Mouse (Mus musculus) heart, embryonic 12.5 days (tissue): ENCODE measurements at regions not wholly inside any gene's neighbourhood (a gene's known extent, or its start where the extent isn't known, plus 50 kb on each side); places are given as distances from the start of the nearest gene placed in this dataset.

Source experiments
- ATAC-seq: fragments of 200-750 bp; cut with Nextera tagmentation; 2 replicates; pipeline ENCODE4 v1.8.0; 2017; ENCODE audit warnings: moderate TSS enrichment, moderate library complexity; ENCODE audit not compliant: insufficient number of reproducible peaks, low FRiP score
- H3K27ac ChIP-seq: fragments of 300-500 bp; sonication (generic); 2 replicates; pipeline ENCODE4 v1.5.1; 2016; ENCODE audit warnings: mild to moderate bottlenecking, moderate library complexity; ENCODE audit not compliant: poor library complexity, severe bottlenecking
- H3K27me3 ChIP-seq: fragments of 300-500 bp; sonication (generic); replicated peaks from 2 replicates; pipeline ENCODE4 v1.6.1; 2016; ENCODE audit warnings: mild to moderate bottlenecking, moderate library complexity
- H3K36me3 ChIP-seq: fragments of 300-500 bp; sonication (generic); 2 replicates; pipeline ENCODE4 v1.6.1; 2016; ENCODE audit warnings: mild to moderate bottlenecking, moderate library complexity
- H3K4me1 ChIP-seq: fragments of 300-500 bp; sonication (generic); replicated peaks from 2 replicates; pipeline ENCODE4 v1.6.1; 2016; ENCODE audit warnings: mild to moderate bottlenecking
- H3K4me2 ChIP-seq: fragments of 300-500 bp; sonication (generic); 2 replicates; pipeline ENCODE4 v1.6.1; 2016; ENCODE audit warnings: mild to moderate bottlenecking, moderate library complexity
- H3K4me3 ChIP-seq: fragments of 300-500 bp; sonication (generic); 2 replicates; pipeline ENCODE4 v1.5.1; 2016; ENCODE audit warnings: mild to moderate bottlenecking
- H3K9ac ChIP-seq: fragments of 300-500 bp; sonication (generic); 2 replicates; pipeline ENCODE4 v1.6.1; 2016; ENCODE audit warnings: mild to moderate bottlenecking, moderate library complexity
- H3K9me3 ChIP-seq: fragments of 300-500 bp; sonication (generic); replicated peaks from 2 replicates; pipeline ENCODE4 v1.6.1; 2016; ENCODE audit warnings: mild to moderate bottlenecking, moderate library complexity
- WGBS: fragments of 180-500 bp; shearing (Covaris S2); methylation state at CpG from one replicate; pipeline ENCODE4 v1.1.7; 2016; 5-methylcytosine and 5-hydroxymethylcytosine counted together

DNA sequence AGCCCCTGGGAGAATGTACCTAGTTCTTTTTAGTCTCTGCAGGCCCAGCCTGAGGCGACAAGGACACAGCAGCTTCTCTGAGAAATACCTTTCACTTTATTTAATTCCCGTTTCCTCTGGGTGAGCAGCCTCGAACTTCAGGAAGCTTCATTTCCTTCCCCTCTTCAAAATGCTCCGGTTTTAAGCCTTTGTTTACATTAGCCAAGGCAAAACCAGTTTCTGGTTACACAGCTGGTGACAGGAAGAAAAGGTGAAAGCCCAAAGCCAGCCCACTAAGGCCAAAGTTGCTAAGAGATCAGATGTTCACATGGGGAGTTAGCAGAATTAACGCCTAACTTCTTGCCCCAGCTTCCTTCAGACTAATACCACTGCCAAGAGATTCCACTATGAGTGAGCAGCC lies 127.4 kb upstream of the Lgalsl start:
- H3K9me3 ChIP-seq, result no peaks in the 10 kb centered on the region
- peaks cover 25% of the 10 kb centered on the region for H3K4me1 ChIP-seq
- H3K27me3 ChIP-seq, result no peaks in the 10 kb centered on the region
- peak overlapping the region; percentile 48 for H3K27ac ChIP-seq
- no peak overlapping the region for H3K9ac ChIP-seq
- 5% methylated on average over 5 of the region's 5 CpGs for WGBS
- peak overlapping the region; percentile 2; the same call in 1 of the 2 replicates for H3K4me2 ChIP-seq
- no peak overlapping the region for H3K4me3 ChIP-seq
- no peaks in the 10 kb centered on the region for H3K36me3 ChIP-seq
- ATAC-seq, result peak; percentile 51; the same call in 1 of the 2 replicates

DNA sequence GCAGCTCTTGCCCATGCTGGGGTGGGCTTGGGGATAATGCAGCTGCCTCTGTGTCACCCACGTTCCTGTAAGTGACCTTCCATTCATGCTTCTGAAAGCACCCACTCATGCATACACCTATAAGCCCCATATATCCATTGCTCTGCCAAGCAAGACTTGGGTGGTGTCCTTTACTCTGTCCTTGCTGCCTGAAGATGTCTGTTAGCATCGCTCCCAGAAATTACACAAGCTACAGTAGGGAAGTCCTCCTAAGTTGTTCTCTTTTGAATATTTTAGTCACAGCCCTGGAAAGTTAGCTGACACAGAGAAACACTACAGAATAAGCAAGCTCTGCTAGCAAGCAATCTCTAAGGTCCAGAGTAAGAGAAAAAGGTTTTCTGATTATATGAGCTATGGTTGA lies 129.2 kb upstream of the Lgalsl start:
- no peak for ATAC-seq
- Histone ChIP-seq H3K4me3 (no peak overlapping the region), H3K9ac (no peak overlapping the region), H3K4me2 (no peak overlapping the region), H3K9me3 (peaks cover 7% of the 10 kb centered on the region), H3K36me3 (no peaks in the 10 kb centered on the region), H3K4me1 (peaks cover 24% of the 10 kb centered on the region), H3K27me3 (no peaks in the 10 kb centered on the region), H3K27ac (no peak overlapping the region)
- WGBS, result 80% methylated on average over 2 of the region's 2 CpGs

DNA sequence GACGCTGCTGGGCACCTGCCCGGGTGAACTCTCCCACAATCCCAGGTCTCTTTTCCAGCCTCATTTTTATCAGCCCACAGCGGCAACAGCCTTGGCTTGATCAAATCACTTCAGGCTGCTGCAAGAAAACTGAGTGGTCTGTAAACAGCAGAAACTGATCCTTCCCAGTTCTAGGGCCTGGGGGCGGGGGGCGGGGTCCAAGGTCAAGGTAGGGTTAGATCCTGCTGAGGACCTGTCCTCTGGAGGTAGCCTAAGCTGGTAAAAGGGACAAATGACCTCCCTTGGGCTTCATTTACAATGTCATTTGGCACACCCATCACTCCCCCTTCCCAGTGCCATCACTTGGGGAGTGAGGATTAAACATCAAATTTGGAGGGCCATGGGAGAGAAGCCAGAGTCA lies 129.9 kb upstream of the Lgalsl start:
- Histone ChIP-seq H3K36me3 (no peaks in the 10 kb centered on the region), H3K27me3 (no peaks in the 10 kb centered on the region), H3K4me1 (peaks cover 18% of the 10 kb centered on the region), H3K4me3 (no peak overlapping the region), H3K27ac (no peak overlapping the region), H3K9ac (no peak overlapping the region), H3K9me3 (peaks cover 7% of the 10 kb centered on the region), H3K4me2 (no peak overlapping the region)
- ATAC-seq, result no peak
- 45% methylated on average over 5 of the region's 5 CpGs for WGBS

DNA sequence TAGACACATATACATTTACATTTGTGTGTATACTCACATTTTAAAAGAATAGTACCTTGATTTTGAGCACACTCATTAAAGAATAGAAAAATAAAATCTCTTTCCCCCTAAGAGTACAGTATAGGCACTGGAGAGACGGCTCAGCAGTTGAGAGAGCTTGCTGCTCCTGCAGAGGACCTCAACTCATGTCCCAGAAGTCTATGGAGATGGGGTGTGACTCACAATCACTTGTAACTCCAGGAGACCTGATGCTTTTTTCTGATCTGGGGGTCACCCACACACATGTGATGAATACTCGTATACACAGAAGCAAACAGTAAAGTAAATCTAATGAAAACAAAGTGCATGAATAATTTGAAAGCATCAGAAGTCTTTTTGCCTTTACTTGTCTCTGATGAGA lies 129.5 kb upstream of the Peli1 start:
- no peak for ATAC-seq
- Histone ChIP-seq H3K4me2 (no peak overlapping the region), H3K4me1 (peaks cover 14% of the 10 kb centered on the region)

DNA sequence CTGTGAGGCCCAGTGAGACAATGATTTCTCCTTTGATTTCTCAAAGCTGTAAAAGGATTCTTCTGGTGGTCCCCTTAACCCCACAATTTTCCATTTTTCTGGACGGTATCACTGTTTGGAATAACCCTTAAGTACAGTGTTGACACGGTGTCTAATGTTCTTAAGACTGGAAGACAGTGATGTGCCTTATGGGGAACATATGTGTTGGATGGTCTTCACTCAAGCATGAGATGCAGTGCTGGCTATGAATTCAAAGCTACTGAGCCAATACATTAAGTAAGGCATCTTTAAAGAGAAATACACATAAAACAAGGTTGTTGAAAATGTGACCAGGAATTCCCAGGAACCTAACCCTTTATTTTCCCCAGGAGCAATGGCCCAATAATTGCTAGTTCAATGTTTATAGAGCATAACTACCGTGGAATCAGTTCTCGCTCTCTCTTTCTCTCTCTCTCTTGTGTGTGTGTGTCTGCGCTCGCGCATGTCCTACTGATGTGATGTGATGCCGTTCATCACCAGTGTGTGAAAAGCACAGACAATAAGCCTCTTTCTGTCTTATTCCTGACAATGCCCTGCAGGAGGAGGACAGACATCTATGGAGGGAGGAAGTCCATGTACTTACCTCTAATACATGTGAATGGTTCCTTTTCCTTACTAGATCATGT lies 125.4 kb upstream of the Peli1 start:
- H3K4me3 ChIP-seq, result no peak overlapping the region
- H3K9ac ChIP-seq, result no peak overlapping the region
- H3K4me1 ChIP-seq, result no peaks in the 10 kb centered on the region
- H3K9me3 ChIP-seq, result peaks cover 7% of the 10 kb centered on the region
- 86% methylated on average over 8 of the region's 8 CpGs for WGBS
- H3K27ac ChIP-seq, result no peak overlapping the region
- H3K36me3 ChIP-seq, result no peaks in the 10 kb centered on the region
- H3K4me2 ChIP-seq, result no peak overlapping the region
- H3K27me3 ChIP-seq, result no peaks in the 10 kb centered on the region
- ATAC-seq, result no peak

More for the DNA sequence above, 129.5 kb upstream of the Peli1 start:
- Histone ChIP-seq H3K4me3 (no peak overlapping the region), H3K9ac (no peak overlapping the region), H3K27ac (no peak overlapping the region), H3K27me3 (no peaks in the 10 kb centered on the region), H3K36me3 (no peaks in the 10 kb centered on the region), H3K9me3 (peaks cover 7% of the 10 kb centered on the region)
- WGBS, result 79% methylated on average over 2 of the region's 2 CpGs

DNA sequence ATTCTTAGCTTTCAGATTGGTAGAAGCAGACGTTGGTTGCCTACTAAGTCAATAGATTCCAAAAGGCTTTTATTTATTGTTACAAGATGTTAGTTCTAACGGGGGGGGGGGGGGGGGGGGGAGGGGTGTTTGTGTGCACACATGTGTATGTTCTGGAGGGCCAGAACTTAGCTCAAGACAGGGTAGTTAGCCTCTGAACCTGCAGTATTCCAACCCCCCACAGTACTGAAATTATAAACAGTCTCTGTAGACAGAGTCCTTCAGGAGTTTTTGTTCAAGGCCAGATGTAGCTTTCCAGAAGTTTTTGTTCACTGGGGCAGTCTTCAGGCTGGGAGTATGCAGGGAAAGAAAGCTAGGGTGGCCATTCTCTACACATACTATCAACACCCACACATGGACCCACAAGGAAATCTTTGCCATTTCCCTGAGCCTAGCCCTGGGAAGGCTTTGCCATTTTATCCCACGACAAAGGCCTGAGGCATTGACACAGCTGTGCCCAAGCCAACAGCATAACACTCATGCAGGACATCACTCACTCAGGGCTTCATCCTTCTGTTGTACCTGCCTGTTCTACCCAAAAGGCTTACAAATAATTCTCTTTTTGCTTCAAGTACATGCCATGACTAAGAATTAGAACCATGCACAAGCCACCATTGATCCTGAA lies 123.6 kb upstream of the Peli1 start:
- Histone ChIP-seq H3K27me3 (no peaks in the 10 kb centered on the region), H3K4me1 (no peaks in the 10 kb centered on the region), H3K27ac (no peak overlapping the region), H3K4me3 (no peak overlapping the region), H3K36me3 (no peaks in the 10 kb centered on the region), H3K4me2 (no peak overlapping the region), H3K9me3 (peaks cover 7% of the 10 kb centered on the region), H3K9ac (no peak overlapping the region)
- 60% methylated on average over 3 of the region's 3 CpGs for WGBS
- no peak for ATAC-seq

DNA sequence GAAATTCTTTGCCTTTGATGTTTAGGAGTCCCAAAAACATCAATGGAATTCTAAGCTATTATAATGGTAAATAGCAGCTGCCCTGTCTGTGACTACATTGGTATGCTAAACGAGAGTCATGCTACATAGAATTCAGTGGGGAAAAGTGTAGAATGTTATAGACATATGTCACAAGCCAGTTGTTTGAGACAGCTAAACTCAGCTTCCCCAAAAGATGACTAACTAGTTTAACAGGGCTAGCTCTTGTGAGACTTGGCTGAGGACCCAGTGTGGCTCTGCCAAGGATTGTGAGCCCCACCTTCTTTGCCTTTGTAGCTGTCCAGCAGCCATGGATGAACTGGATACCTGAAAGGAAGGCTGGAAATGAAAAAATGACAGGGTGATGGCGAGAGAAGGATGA lies 122.8 kb upstream of the Peli1 start:
- Histone ChIP-seq H3K9me3 (peaks cover 7% of the 10 kb centered on the region), H3K27me3 (no peaks in the 10 kb centered on the region), H3K4me3 (no peak overlapping the region), H3K36me3 (no peaks in the 10 kb centered on the region), H3K4me2 (no peak overlapping the region), H3K4me1 (no peaks in the 10 kb centered on the region), H3K27ac (no peak overlapping the region), H3K9ac (no peak overlapping the region)
- 80% methylated on average over 2 of the region's 2 CpGs for WGBS
- ATAC-seq, result no peak

DNA sequence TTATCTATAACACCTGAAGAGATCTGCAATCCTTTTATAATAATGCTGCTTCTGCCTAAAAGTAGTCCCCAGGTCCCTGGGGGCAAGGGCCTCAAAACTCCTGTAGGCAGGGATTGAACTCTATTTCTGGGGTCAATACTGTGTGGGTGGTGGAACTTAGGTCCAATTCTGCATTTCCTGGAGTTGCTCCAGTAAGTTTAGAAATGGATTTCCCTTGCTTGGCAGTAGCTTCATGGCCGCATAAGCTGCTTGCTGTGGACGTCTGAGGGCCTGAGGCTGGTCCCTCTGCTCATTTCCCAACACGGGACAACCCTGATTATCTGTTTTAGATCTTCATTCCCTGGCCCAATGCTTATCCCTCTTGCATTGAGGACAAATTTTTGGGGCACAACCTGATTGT lies 118.0 kb upstream of the Peli1 start:
- 0 out of 2 replicates have a peak, but pooled peaks cover 2% of the 10 kb centered on the region for H3K27me3 ChIP-seq
- ATAC-seq, result no peak
- 65% methylated on average over 3 of the region's 3 CpGs for WGBS
- no peaks in the 10 kb centered on the region for H3K4me1 ChIP-seq
- H3K4me3 ChIP-seq, result no peak overlapping the region
- no peaks in the 10 kb centered on the region for H3K9me3 ChIP-seq
- H3K36me3 ChIP-seq, result no peaks in the 10 kb centered on the region
- no peak overlapping the region for H3K4me2 ChIP-seq
- H3K27ac ChIP-seq, result no peak overlapping the region
- H3K9ac ChIP-seq, result no peak overlapping the region

DNA sequence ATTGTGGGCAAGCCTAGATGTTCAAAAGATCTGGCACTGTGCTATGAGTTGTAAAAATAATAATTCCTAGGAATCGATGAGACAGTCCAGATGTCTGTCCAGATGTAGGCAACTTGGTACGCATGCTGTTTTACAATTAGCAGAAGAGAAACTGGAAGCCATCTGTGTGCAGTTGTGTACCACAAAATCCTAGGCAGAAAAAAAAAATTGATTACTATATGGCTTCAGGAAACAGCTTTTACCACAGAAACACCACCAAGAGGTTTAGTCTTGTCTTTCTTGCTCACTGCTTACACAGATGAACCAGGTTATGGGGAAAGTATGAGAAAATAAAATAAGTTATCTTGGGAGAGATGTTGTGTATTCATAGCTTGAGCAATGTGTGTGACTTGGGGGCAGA lies 109.5 kb upstream of the Peli1 start:
- no peaks in the 10 kb centered on the region for H3K27me3 ChIP-seq
- H3K9me3 ChIP-seq, result no peaks in the 10 kb centered on the region
- 82% methylated on average over 2 of the region's 2 CpGs for WGBS
- no peak overlapping the region for H3K4me2 ChIP-seq
- no peaks in the 10 kb centered on the region for H3K36me3 ChIP-seq
- no peak overlapping the region for H3K27ac ChIP-seq
- no peak for ATAC-seq
- H3K4me3 ChIP-seq, result no peak overlapping the region
- H3K9ac ChIP-seq, result no peak overlapping the region
- peaks cover 23% of the 10 kb centered on the region for H3K4me1 ChIP-seq

DNA sequence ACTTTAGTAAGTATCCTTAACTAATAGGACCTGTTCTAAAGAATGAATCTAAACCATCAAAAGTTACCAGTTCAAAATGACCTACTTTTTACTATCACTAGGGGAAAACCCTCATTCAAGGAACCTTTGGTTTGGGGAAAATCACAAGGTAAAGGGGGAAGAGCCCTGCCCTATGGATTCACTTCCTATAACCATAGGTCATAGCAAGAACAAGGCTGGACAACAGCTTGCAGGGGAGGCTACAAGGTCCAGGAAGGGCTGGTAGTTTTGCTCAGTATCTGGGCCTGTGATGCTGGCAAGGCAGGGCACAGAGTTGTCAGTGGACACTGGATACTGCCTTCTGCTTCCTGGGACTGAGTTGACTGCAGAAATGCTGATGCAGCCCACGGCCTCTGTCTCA lies 109.1 kb upstream of the Peli1 start:
- H3K36me3 ChIP-seq, result no peaks in the 10 kb centered on the region
- H3K27me3 ChIP-seq, result no peaks in the 10 kb centered on the region
- peaks cover 23% of the 10 kb centered on the region for H3K4me1 ChIP-seq
- WGBS, result 64% methylated on average over 1 of the region's 1 CpGs
- no peak overlapping the region for H3K9ac ChIP-seq
- no peak overlapping the region for H3K4me3 ChIP-seq
- H3K9me3 ChIP-seq, result no peaks in the 10 kb centered on the region
- H3K27ac ChIP-seq, result no peak overlapping the region
- no peak for ATAC-seq
- H3K4me2 ChIP-seq, result no peak overlapping the region

DNA sequence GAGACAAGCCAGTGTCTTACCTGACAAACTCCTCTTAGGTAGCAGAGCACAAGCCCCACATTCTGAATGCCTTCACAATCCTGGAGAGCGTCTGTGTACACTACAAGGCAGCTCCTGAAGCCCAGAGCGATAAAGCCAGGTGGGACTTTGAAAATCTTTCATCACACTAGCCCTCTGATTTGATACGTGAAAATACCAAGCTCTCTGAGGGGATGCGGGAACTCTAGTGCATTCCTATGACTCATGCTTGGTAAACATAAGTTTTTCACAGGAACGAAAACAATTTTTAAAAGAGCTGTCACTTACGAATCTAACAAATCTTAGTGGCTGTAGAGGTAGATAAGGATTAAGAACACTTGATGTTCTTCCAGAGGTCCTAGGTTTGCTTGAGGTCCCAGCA lies 108.6 kb upstream of the Peli1 start:
- Histone ChIP-seq H3K4me3 (no peak overlapping the region), H3K9ac (no peak overlapping the region), H3K4me2 (no peak overlapping the region), H3K36me3 (no peaks in the 10 kb centered on the region), H3K27ac (no peak overlapping the region), H3K9me3 (no peaks in the 10 kb centered on the region), H3K4me1 (peaks cover 23% of the 10 kb centered on the region), H3K27me3 (no peaks in the 10 kb centered on the region)
- WGBS, result 50% methylated on average over 6 of the region's 6 CpGs
- ATAC-seq, result no peak
